ENCODE assay signal across 29 mouse cellular contexts in the genomic region with DNA sequence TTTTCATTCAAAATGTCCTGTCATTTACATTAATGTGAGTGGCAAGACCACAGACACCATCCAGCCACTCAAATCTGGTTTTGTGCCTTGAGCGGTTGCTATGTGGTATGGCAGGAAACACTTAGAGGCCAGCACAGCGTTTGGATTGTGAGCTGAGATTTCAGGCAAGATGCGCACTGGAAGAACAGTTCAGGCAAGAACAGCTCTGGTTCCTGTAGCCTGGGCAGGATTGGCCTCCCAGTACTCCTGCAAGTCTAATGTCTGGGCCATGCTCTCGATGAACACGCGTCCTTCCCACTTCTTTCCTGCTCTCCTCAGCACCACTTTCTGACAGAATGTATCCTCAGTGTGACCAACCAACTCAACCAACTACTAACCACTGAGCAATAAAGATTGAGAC. TPM values are rescaled to one million over a fixed set of nuclear protein-coding genes. Genes with fewer than 3 reads are reported as not detected.
"Had no signal": no experiment of that assay in that cellular context is flagged by ENCODE, and none has a peak within 500 bp of the region (broad histone marks: within the 10 kb centered on the region; RNA-seq: fewer than 3 reads in every experiment).

No protein-coding gene starts in this region.

- H3K27me3 ChIP-seq: limb, embryonic 12.5 days; limb, embryonic 13.5 days; limb, embryonic 15.5 days; liver, embryonic 12.5 days; liver, embryonic 13.5 days; liver, embryonic 15.5 days; lung, embryonic 15.5 days; midbrain, embryonic 12.5 days; midbrain, embryonic 13.5 days; midbrain, embryonic 15.5 days; neural tube, embryonic 12.5 days had no signal

- H3K4me1 ChIP-seq: limb, embryonic 10.5 days; limb, embryonic 12.5 days; limb, embryonic 13.5 days; limb, embryonic 15.5 days; liver, embryonic 12.5 days; liver, embryonic 13.5 days; liver, embryonic 15.5 days; lung, embryonic 15.5 days; megakaryocyte, embryonic 14.5 days; midbrain, embryonic 10.5 days; midbrain, embryonic 12.5 days; midbrain, embryonic 13.5 days; midbrain, embryonic 15.5 days; neural tube, embryonic 12.5 days had no signal

- H3K9me3 ChIP-seq: limb, embryonic 10.5 days; limb, embryonic 12.5 days; limb, embryonic 13.5 days; limb, embryonic 15.5 days; liver, embryonic 12.5 days; liver, embryonic 13.5 days; liver, embryonic 15.5 days; lung, embryonic 15.5 days; megakaryocyte, embryonic 14.5 days; midbrain, embryonic 10.5 days; midbrain, embryonic 12.5 days; midbrain, embryonic 13.5 days; midbrain, embryonic 15.5 days; neural tube, embryonic 12.5 days had no signal

- DNase-seq: left cerebral cortex, postnatal 4 days; liver; liver, embryonic 13.5 days; liver, postnatal 0 days; lung, adult 18-20 months; lung, adult 2 months; lung, embryonic 14.5 days; lung, postnatal 10 days; lung, postnatal 14 days; lung, postnatal 36 days; lung, postnatal 4 days; midbrain, embryonic 14.5 days had no signal

- H3K27ac ChIP-seq: limb, embryonic 10.5 days; limb, embryonic 15.5 days; liver, embryonic 12.5 days; liver, embryonic 13.5 days; liver, embryonic 14.5 days; liver, embryonic 15.5 days; lung, embryonic 15.5 days; macrophage; midbrain, embryonic 10.5 days; midbrain, embryonic 12.5 days; midbrain, embryonic 13.5 days; midbrain, embryonic 15.5 days; neural tube, embryonic 12.5 days had no signal

- H3K4me3 ChIP-seq: limb, embryonic 10.5 days; limb, embryonic 12.5 days; limb, embryonic 13.5 days; limb, embryonic 15.5 days; liver, embryonic 12.5 days; liver, embryonic 13.5 days; liver, embryonic 15.5 days; lung, embryonic 15.5 days; megakaryocyte, embryonic 14.5 days; midbrain, embryonic 10.5 days; midbrain, embryonic 12.5 days; midbrain, embryonic 13.5 days; midbrain, embryonic 15.5 days; myocyte; neural tube, embryonic 12.5 days had no signal

RNA-seq across cellular contexts. Expression of a gene that starts 5.4 kb away (rescaled TPM):
- total RNA-seq: megakaryocyte-erythroid progenitor cell, adult 5-6 weeks had no signal
